Mouse (Mus musculus) forebrain, postnatal 0 days (tissue): ENCODE data around the gene Amdhd2. TPM values are rescaled to one million over a fixed set of nuclear protein-coding genes. Genes with fewer than 3 reads are reported as not detected.
A peak's percentile ranks its signal among the peaks of the same experiment; 100 is the strongest.

Source experiments
- ATAC-seq: fragments of 200-750 bp; cut with Nextera tagmentation; 2 replicates; pipeline ENCODE4 v1.8.0; 2017; ENCODE audit warnings: mild to moderate bottlenecking, moderate library complexity
- DNase-seq: peaks from one replicate; pipeline ENCODE4 v3.0.0-alpha.2; 2015
- H3K27ac ChIP-seq: fragments of 300-500 bp; sonication (generic); 2 replicates; pipeline ENCODE4 v1.5.1; 2014; ENCODE audit warnings: low read depth, mild to moderate bottlenecking, antibody characterized with exemption, low read length, moderate library complexity, mixed read lengths
- H3K27me3 ChIP-seq: fragments of 300-500 bp; sonication (generic); 2 replicates; pipeline ENCODE4 v1.6.1; 2014; ENCODE audit warnings: mild to moderate bottlenecking, low read length, mixed read lengths; ENCODE audit not compliant: insufficient read depth
- H3K36me3 ChIP-seq: fragments of 300-500 bp; sonication (generic); 2 replicates; pipeline ENCODE4 v1.6.1; 2014; ENCODE audit warnings: mild to moderate bottlenecking, moderate library complexity; ENCODE audit not compliant: insufficient read depth
- H3K4me1 ChIP-seq: fragments of 300-500 bp; sonication (generic); 2 replicates; pipeline ENCODE4 v1.6.1; 2014; ENCODE audit warnings: antibody characterized with exemption; ENCODE audit not compliant: insufficient read depth
- H3K4me2 ChIP-seq: fragments of 300-500 bp; sonication (generic); 2 replicates; pipeline ENCODE4 v1.6.1; 2014; ENCODE audit warnings: low read depth, mild to moderate bottlenecking, moderate library complexity
- H3K4me3 ChIP-seq: fragments of 300-500 bp; sonication (generic); 2 replicates; pipeline ENCODE4 v1.5.1; 2014; ENCODE audit warnings: low read depth, low read length, mixed read lengths
- H3K9ac ChIP-seq: fragments of 300-500 bp; sonication (generic); 2 replicates; pipeline ENCODE4 v1.6.1; 2014; ENCODE audit warnings: mild to moderate bottlenecking
- H3K9me3 ChIP-seq: fragments of 300-500 bp; sonication (generic); 2 replicates; pipeline ENCODE4 v1.6.1; 2016; ENCODE audit warnings: low read length
- CTCF ChIP-seq: sonication (generic); IDR thresholded peaks from 2 replicates; pipeline ENCODE4 v1.5.1; 2016; ENCODE audit warnings: antibody characterized with exemption, control low read depth, low read depth
- WGBS: fragments of 180-500 bp; shearing (Covaris S2); extraction: QIAGEN DNeasy Blood & Tissue Kit; methylation state at CpG from one replicate; pipeline ENCODE4 v1.1.7; 2014; 5-methylcytosine and 5-hydroxymethylcytosine counted together
- polyA plus RNA-seq: library from polyadenylated mRNA; unstranded; fragments of >200 nt; fragmentation: Nextera tagmentation; extraction: Ambion mirVana; gene quantifications from 2 replicates; pipeline ENCODE4 v1.2.1, GENCODE M21; 2015
- total RNA-seq: library from RNA; depleted of rRNA; stranded (reverse); fragments of >200 nt; gene quantifications from 2 replicates; pipeline ENCODE4 v1.2.3, GENCODE M21; 2014

The Amdhd2 gene
- total and polyA plus RNA-seq, 2 experiments from 2014 or later: 34.5 to 47.6 TPM

DNA sequence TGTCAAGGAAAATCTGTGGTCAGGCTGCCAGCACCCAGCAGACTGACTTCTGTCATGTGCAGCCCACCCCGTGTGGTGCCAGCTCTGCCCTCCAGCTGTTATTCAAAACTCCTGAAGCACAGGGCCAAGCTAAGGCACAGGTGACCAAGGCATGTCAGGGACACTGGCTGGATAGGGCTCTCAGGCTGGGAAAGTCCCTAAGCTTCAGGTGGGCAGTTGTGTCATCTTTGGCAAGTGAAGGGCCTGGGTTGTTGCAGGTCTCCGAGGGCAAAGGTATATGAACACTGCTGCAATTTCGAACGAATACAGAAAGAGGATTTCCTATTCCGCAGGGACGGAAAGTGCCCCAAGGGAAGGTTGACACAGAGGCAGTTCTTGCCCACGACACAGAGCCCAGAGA, 41.3 kb upstream of the Amdhd2 start:
- WGBS: 5% methylated on average over 7 of the region's 7 CpGs
- ATAC-seq (no peak), DNase-seq (no peak)
- H3K9ac ChIP-seq: peak overlapping the region; percentile 79
- peak overlapping the region; percentile 76; the same call in 1 of the 2 replicates for H3K27ac ChIP-seq
- H3K27me3 ChIP-seq: no peaks in the 10 kb centered on the region
- TF ChIP-seq CTCF: no peak
- peaks cover 45% of the 10 kb centered on the region for H3K4me1 ChIP-seq
- H3K36me3 ChIP-seq: no peaks in the 10 kb centered on the region
- no peaks in the 10 kb centered on the region for H3K9me3 ChIP-seq
- H3K4me2 ChIP-seq: peak overlapping the region; percentile 97
- H3K4me3 ChIP-seq: peak overlapping the region; percentile 65

- ATAC-seq (no peak), DNase-seq (no peak)
- Histone ChIP-seq H3K9me3 (no peaks in the 10 kb centered on the region), H3K9ac (0 out of 2 replicates have a peak overlapping the region, but pooled peaks have one; percentile 79), H3K36me3 (no peaks in the 10 kb centered on the region), H3K4me1 (peaks cover 41% of the 10 kb centered on the region), H3K4me2 (peak overlapping the region; percentile 97), H3K4me3 (peak overlapping the region; percentile 65), H3K27me3 (no peaks in the 10 kb centered on the region), H3K27ac (no peak overlapping the region)
- WGBS: 70% methylated on average over 3 of the region's 3 CpGs
- no peak for TF ChIP-seq CTCF
Measured at GRCm38 (mm10) chr17:24203611-24204534, 40.3 kb upstream of the Amdhd2 start.

GRCm38 (mm10) chr17:24203068-24203467, 39.5 kb upstream of the Amdhd2 start:
- WGBS: 49% methylated on average over 4 of the region's 4 CpGs
- TF ChIP-seq CTCF: no peak
- Histone ChIP-seq H3K27me3 (no peaks in the 10 kb centered on the region), H3K9me3 (no peaks in the 10 kb centered on the region), H3K27ac (no peak overlapping the region), H3K4me1 (peaks cover 33% of the 10 kb centered on the region), H3K4me3 (no peak overlapping the region), H3K9ac (no peak overlapping the region), H3K4me2 (no peak overlapping the region; the same call in 1 of the 2 replicates), H3K36me3 (no peaks in the 10 kb centered on the region)
- no peak for ATAC-seq
- no peak for DNase-seq

- no peaks in the 10 kb centered on the region for H3K36me3 ChIP-seq
- no peak for ATAC-seq
- no peak for DNase-seq
- no peak overlapping the region for H3K4me2 ChIP-seq
- no peak overlapping the region for H3K27ac ChIP-seq
- no peak for TF ChIP-seq CTCF
- H3K4me1 ChIP-seq: peaks cover 16% of the 10 kb centered on the region
- H3K9ac ChIP-seq: no peak overlapping the region
- 62% methylated on average over 4 of the region's 4 CpGs for WGBS
- H3K27me3 ChIP-seq: no peaks in the 10 kb centered on the region
- H3K9me3 ChIP-seq: no peaks in the 10 kb centered on the region
- H3K4me3 ChIP-seq: no peak overlapping the region
Measured at GRCm38 (mm10) chr17:24201092-24201491, 37.5 kb upstream of the Amdhd2 start.

- DNase-seq (no peak), ATAC-seq (no peak)
- H3K9ac ChIP-seq: no peak overlapping the region
- peaks cover 8% of the 10 kb centered on the region for H3K4me1 ChIP-seq
- H3K9me3 ChIP-seq: no peaks in the 10 kb centered on the region
- H3K36me3 ChIP-seq: no peaks in the 10 kb centered on the region
- H3K27ac ChIP-seq: no peak overlapping the region
- no peak overlapping the region for H3K4me2 ChIP-seq
- no peak overlapping the region for H3K4me3 ChIP-seq
- 76% methylated on average over 4 of the region's 4 CpGs for WGBS
- no peaks in the 10 kb centered on the region for H3K27me3 ChIP-seq
- no peak for TF ChIP-seq CTCF
Measured at GRCm38 (mm10) chr17:24199741-24200140, 36.2 kb upstream of the Amdhd2 start.

- Histone ChIP-seq H3K4me1 (peaks cover 3% of the 10 kb centered on the region; the same call in 1 of the 2 replicates), H3K9me3 (no peaks in the 10 kb centered on the region), H3K27ac (0 out of 2 replicates have a peak overlapping the region, but pooled peaks have one; percentile 35), H3K4me3 (no peak overlapping the region), H3K9ac (no peak overlapping the region), H3K4me2 (no peak overlapping the region), H3K36me3 (no peaks in the 10 kb centered on the region), H3K27me3 (no peaks in the 10 kb centered on the region)
- ATAC-seq (peak; percentile 58), DNase-seq (peak; percentile 61)
- TF ChIP-seq CTCF: no peak
- 55% methylated on average over 4 of the region's 4 CpGs for WGBS
Measured at GRCm38 (mm10) chr17:24199252-24199651, 35.7 kb upstream of the Amdhd2 start.
